Mouse (Mus musculus): ENCODE measurements around the gene Spin1. TPM values are rescaled to one million over a fixed set of nuclear protein-coding genes. Genes with fewer than 3 reads are reported as not detected.

Gene Spin1
- polyA plus RNA-seq, 1 experiment: 29.0 TPM

GRCm38 (mm10) chr13:51094323-51095195 lies 6.1 kb upstream of the Spin1 start:
- TF ChIP-seq CTCF (IDR thresholded peaks at IDR 0.05; ENCODE audit: low read depth, low read length) (no peak), POLR2A (IDR thresholded peaks at IDR 0.05; ENCODE audit: borderline replicate concordance, low read depth, low read length) (no peak)
- H3K27ac ChIP-seq (ENCODE audit: insufficient read depth, low read depth, low read length): no peak overlapping the region
- H3K4me3 ChIP-seq (ENCODE audit: insufficient read depth, low read length): no peak overlapping the region
- 0 out of 2 replicates have a peak, but pooled peaks cover 3% of the 10 kb centered on the region for H3K4me1 ChIP-seq (ENCODE audit: control insufficient read depth, insufficient read depth, low read length)

GRCm38 (mm10) chr13:51095196-51095715 lies 5.4 kb upstream of the Spin1 start:
- TF ChIP-seq POLR2A (IDR thresholded peaks at IDR 0.05; ENCODE audit: borderline replicate concordance, low read depth, low read length): no peak
- TF ChIP-seq CTCF (IDR thresholded peaks at IDR 0.05; ENCODE audit: low read depth, low read length): no peak
- H3K4me1 ChIP-seq (ENCODE audit: control insufficient read depth, insufficient read depth, low read length): 0 out of 2 replicates have a peak, but pooled peaks cover 3% of the 10 kb centered on the region
- no peak overlapping the region for H3K4me3 ChIP-seq (ENCODE audit: insufficient read depth, low read length)
- H3K27ac ChIP-seq (ENCODE audit: insufficient read depth, low read depth, low read length): no peak overlapping the region

GRCm38 (mm10) chr13:51096644-51097043 lies 4.0 kb upstream of the Spin1 start:
- no peak overlapping the region for H3K27ac ChIP-seq (ENCODE audit: insufficient read depth, low read depth, low read length)
- 0 out of 2 replicates have a peak, but pooled peaks cover 3% of the 10 kb centered on the region for H3K4me1 ChIP-seq (ENCODE audit: control insufficient read depth, insufficient read depth, low read length)
- TF ChIP-seq POLR2A (IDR thresholded peaks at IDR 0.05; ENCODE audit: borderline replicate concordance, low read depth, low read length): no peak
- TF ChIP-seq CTCF (IDR thresholded peaks at IDR 0.05; ENCODE audit: low read depth, low read length): no peak
- H3K4me3 ChIP-seq (ENCODE audit: insufficient read depth, low read length): no peak overlapping the region

- no peak for TF ChIP-seq POLR2A (IDR thresholded peaks at IDR 0.05; ENCODE audit: borderline replicate concordance, low read depth, low read length)
- no peak for TF ChIP-seq CTCF (IDR thresholded peaks at IDR 0.05; ENCODE audit: low read depth, low read length)
- peak overlapping the region; percentile 11 for H3K27ac ChIP-seq (ENCODE audit: insufficient read depth, low read depth, low read length)
- H3K4me1 ChIP-seq (ENCODE audit: control insufficient read depth, insufficient read depth, low read length): peaks cover 6% of the 10 kb centered on the region; the same call in 1 of the 2 replicates
- H3K4me3 ChIP-seq (ENCODE audit: insufficient read depth, low read length): peak overlapping the region; percentile 76
Observed at GRCm38 (mm10) chr13:51099560-51100232, 984 bp upstream of the Spin1 start.

- Histone ChIP-seq H3K4me3 (ENCODE audit: insufficient read depth, low read length) (peak overlapping the region; percentile 97), H3K27ac (ENCODE audit: insufficient read depth, low read depth, low read length) (peak overlapping the region; percentile 57), H3K4me1 (ENCODE audit: control insufficient read depth, insufficient read depth, low read length) (peaks cover 6% of the 10 kb centered on the region; the same call in 1 of the 2 replicates)
- TF ChIP-seq CTCF (IDR thresholded peaks at IDR 0.05; ENCODE audit: low read depth, low read length) (no peak; the same call in 1 of the 2 replicates), POLR2A (IDR thresholded peaks at IDR 0.05; ENCODE audit: borderline replicate concordance, low read depth, low read length) (no peak)
Observed at GRCm38 (mm10) chr13:51101016-51101776, 516 bp downstream of the Spin1 start.

- H3K27ac ChIP-seq (ENCODE audit: insufficient read depth, low read depth, low read length): peak overlapping the region; percentile 57; the same call in 1 of the 2 replicates
- TF ChIP-seq CTCF (IDR thresholded peaks at IDR 0.05; ENCODE audit: low read depth, low read length) (no peak), POLR2A (IDR thresholded peaks at IDR 0.05; ENCODE audit: borderline replicate concordance, low read depth, low read length) (no peak)
- peaks cover 11% of the 10 kb centered on the region for H3K4me1 ChIP-seq (ENCODE audit: control insufficient read depth, insufficient read depth, low read length)
- H3K4me3 ChIP-seq (ENCODE audit: insufficient read depth, low read length): peak overlapping the region; percentile 97
Observed at GRCm38 (mm10) chr13:51101777-51102132, 1.1 kb downstream of the Spin1 start.

- TF ChIP-seq POLR2A (IDR thresholded peaks at IDR 0.05; ENCODE audit: borderline replicate concordance, low read depth, low read length) (no peak), CTCF (IDR thresholded peaks at IDR 0.05; ENCODE audit: low read depth, low read length) (no peak)
- no peak overlapping the region for H3K27ac ChIP-seq (ENCODE audit: insufficient read depth, low read depth, low read length)
- no peak overlapping the region for H3K4me3 ChIP-seq (ENCODE audit: insufficient read depth, low read length)
- peaks cover 20% of the 10 kb centered on the region for H3K4me1 ChIP-seq (ENCODE audit: control insufficient read depth, insufficient read depth, low read length)
Observed at GRCm38 (mm10) chr13:51103111-51103725, 2.5 kb downstream of the Spin1 start.

- no peak overlapping the region for H3K4me3 ChIP-seq (ENCODE audit: insufficient read depth, low read length)
- peaks cover 25% of the 10 kb centered on the region for H3K4me1 ChIP-seq (ENCODE audit: control insufficient read depth, insufficient read depth, low read length)
- no peak overlapping the region for H3K27ac ChIP-seq (ENCODE audit: insufficient read depth, low read depth, low read length)
- TF ChIP-seq POLR2A (IDR thresholded peaks at IDR 0.05; ENCODE audit: borderline replicate concordance, low read depth, low read length) (no peak), CTCF (IDR thresholded peaks at IDR 0.05; ENCODE audit: low read depth, low read length) (no peak)
Observed at GRCm38 (mm10) chr13:51103861-51104650, 3.4 kb downstream of the Spin1 start.
